34 mouse cellular contexts compared by ENCODE assay signal in the genomic region with DNA sequence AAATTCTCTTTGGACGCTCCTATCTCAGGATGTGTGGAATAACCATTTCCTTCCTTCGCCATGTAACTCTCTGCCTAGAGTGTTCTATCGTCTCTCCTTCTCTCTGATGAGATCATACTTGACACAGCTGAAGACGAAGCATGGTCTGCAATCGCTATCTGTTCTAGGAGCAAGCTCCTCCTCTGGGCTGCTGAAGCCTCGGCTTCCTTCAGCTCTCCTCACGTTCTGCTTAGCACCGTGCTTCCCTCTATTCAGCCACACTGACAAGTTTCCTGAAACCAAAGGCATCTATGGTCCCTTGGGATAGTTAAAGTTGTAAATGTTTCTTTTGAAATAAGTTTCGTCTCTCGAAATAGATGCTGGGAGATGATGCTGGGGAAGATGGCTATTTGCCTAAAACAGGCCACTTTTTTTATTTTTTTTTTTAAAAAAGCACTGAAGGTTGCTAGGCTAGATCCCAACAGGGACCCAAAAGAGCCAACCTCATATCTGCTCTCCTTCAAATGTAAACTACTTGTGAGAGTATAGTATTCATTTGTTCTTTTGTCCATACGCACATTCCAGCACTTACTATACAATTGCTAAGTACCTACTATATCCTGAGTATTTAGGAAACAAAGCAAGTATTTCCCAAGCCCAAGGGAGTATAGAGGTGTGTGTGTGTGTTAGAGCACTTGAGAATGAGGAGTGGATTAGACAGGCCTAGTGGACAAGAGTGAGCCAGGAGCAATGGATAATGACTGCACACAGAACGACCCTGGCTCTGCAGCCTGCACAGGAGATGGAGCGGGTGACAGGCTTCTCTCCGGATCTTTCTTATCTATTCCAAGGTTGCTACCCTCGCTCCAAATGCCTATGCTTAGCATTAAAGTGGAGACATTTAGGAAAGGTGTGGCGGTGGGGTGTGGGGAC. TPM values are rescaled to one million over a fixed set of nuclear protein-coding genes. Genes with fewer than 3 reads are reported as not detected.
A peak's percentile ranks its signal among the peaks of the same experiment; 100 is the strongest.
DNase-seq lines count a peak whose midpoint lies in the region; ATAC-seq and TF ChIP-seq lines count a peak whose summit lies in the region.
"Had no signal": no experiment of that assay in that cellular context is flagged by ENCODE, and none has a peak within 500 bp of the region (broad histone marks: within the 10 kb centered on the region; RNA-seq: fewer than 3 reads in every experiment).

No protein-coding gene starts in this region.

- no peak overlapping the region for H3K27ac ChIP-seq in heart, embryonic 12.5 days (ENCODE audit: poor library complexity, severe bottlenecking)
- peak overlapping the region; percentile 48 for H3K27ac ChIP-seq in lung, embryonic 15.5 days
- H3K27ac ChIP-seq in liver, embryonic 11.5 days (ENCODE audit: low read depth, low read length) = no peak overlapping the region
- H3K27ac ChIP-seq: embryonic facial prominence, embryonic 12.5 days; hindbrain, embryonic 14.5 days; kidney, embryonic 15.5 days; layer of hippocampus, adult 2 months; left cerebral cortex, adult 2 months; limb, embryonic 12.5 days; macrophage; midbrain, embryonic 10.5 days; midbrain, embryonic 15.5 days; neural tube, embryonic 15.5 days; stomach, postnatal 0 days had no signal

- DNase-seq in heart, adult 11 months = peak; percentile 94
- DNase-seq in lung, postnatal 14 days = no peak
- DNase-seq in WW6 (ENCODE audit: low read depth, low spot score) = peak; percentile 64
- no peak for DNase-seq in right cerebral cortex, postnatal 10 days (ENCODE audit: low spot score in 2 of 2)
- DNase-seq in liver, embryonic 11.5 days (ENCODE audit: low spot score) = no peak
- DNase-seq: adrenal gland, adult 2 months; cerebellum, adult 9-10 months; cerebellum, postnatal 36 days; embryo, embryonic 11 days; kidney, adult 18-20 months; kidney, postnatal 36 days; retina, postnatal 1 day; right cerebral cortex, postnatal 25 days; spleen, adult 18-20 months; thymus, adult 2 months; thymus, postnatal 36 days had no signal

- 50% methylated on average over 16 of the region's 16 CpGs for WGBS in heart, embryonic 12.5 days
- 53% methylated on average over 16 of the region's 16 CpGs for WGBS in lung, embryonic 15.5 days
- 63% methylated on average over 16 of the region's 16 CpGs for WGBS in liver, embryonic 11.5 days

- ATAC-seq in heart, embryonic 12.5 days (ENCODE audit: insufficient number of reproducible peaks, low FRiP score) = no peak
- peak; percentile 20 for ATAC-seq in lung, embryonic 15.5 days (ENCODE audit: borderline replicate concordance, extremely low read depth, low FRiP score, low TSS enrichment)
- ATAC-seq in liver, embryonic 11.5 days (replicated peaks; ENCODE audit: low FRiP score) = no peak
- ATAC-seq: activated CD4-positive, CD25-positive, alpha-beta regulatory T cell, adult 4 months; forebrain, embryonic 14.5 days; inflammation-experienced regulatory T-cells, adult 6 months; midbrain, embryonic 15.5 days; Patski had no signal

- no peak overlapping the region for H3K4me3 ChIP-seq in heart, embryonic 12.5 days
- no peak overlapping the region for H3K4me3 ChIP-seq in lung, embryonic 15.5 days
- peak overlapping the region; percentile 58 for H3K4me3 ChIP-seq in E14TG2a.4 (replicated peaks; ENCODE audit: low read length)
- no peak overlapping the region for H3K4me3 ChIP-seq in liver, embryonic 11.5 days (ENCODE audit: low read depth, low read length)
- H3K4me3 ChIP-seq: embryonic facial prominence, embryonic 12.5 days; kidney, embryonic 15.5 days; layer of hippocampus, adult 2 months; left cerebral cortex, adult 2 months; limb, embryonic 12.5 days; midbrain, embryonic 10.5 days; midbrain, embryonic 15.5 days; neural tube, embryonic 15.5 days had no signal

- peaks cover 24% of the 10 kb centered on the region for H3K4me1 ChIP-seq in heart, embryonic 12.5 days (replicated peaks)
- H3K4me1 ChIP-seq in lung, embryonic 15.5 days = peaks cover 31% of the 10 kb centered on the region
- H3K4me1 ChIP-seq in E14TG2a.4 (replicated peaks; ENCODE audit: low read depth, low read length) = peaks cover 89% of the 10 kb centered on the region
- H3K4me1 ChIP-seq in liver, embryonic 11.5 days (replicated peaks; ENCODE audit: control insufficient read depth, insufficient read depth, low read length) = no peaks in the 10 kb centered on the region; the same call in 1 of the 2 replicates
- H3K4me1 ChIP-seq: midbrain, embryonic 10.5 days; midbrain, embryonic 15.5 days had no signal

- peaks cover 3% of the 10 kb centered on the region; the same call in 1 of the 2 replicates for H3K9me3 ChIP-seq in heart, embryonic 12.5 days (replicated peaks)
- no peaks in the 10 kb centered on the region for H3K9me3 ChIP-seq in lung, embryonic 15.5 days
- H3K9me3 ChIP-seq in E14TG2a.4 (ENCODE audit: low read length) = no peaks in the 10 kb centered on the region
- no peaks in the 10 kb centered on the region for H3K9me3 ChIP-seq in liver, embryonic 11.5 days (ENCODE audit: control insufficient read depth, low read length)
- H3K9me3 ChIP-seq: embryonic facial prominence, embryonic 12.5 days; kidney, embryonic 15.5 days; limb, embryonic 12.5 days; midbrain, embryonic 10.5 days; midbrain, embryonic 15.5 days; neural tube, embryonic 15.5 days had no signal

- TF ChIP-seq CTCF in E14TG2a.4 (conservative IDR thresholded peaks at IDR 0.05; ENCODE audit: low read length) = no peak

- H3K4me2 ChIP-seq in heart, embryonic 12.5 days = no peak overlapping the region
- H3K4me2 ChIP-seq in lung, embryonic 15.5 days = no peak overlapping the region
- H3K4me2 ChIP-seq in liver, embryonic 11.5 days = no peak overlapping the region
- H3K4me2 ChIP-seq: embryonic facial prominence, embryonic 12.5 days; hindbrain, embryonic 14.5 days; kidney, embryonic 15.5 days; limb, embryonic 12.5 days; midbrain, embryonic 15.5 days; neural tube, embryonic 15.5 days had no signal

- H3K27me3 ChIP-seq in heart, embryonic 12.5 days (replicated peaks) = 0 out of 2 replicates have a peak, but pooled peaks cover 8% of the 10 kb centered on the region
- H3K27me3 ChIP-seq in lung, embryonic 15.5 days = no peaks in the 10 kb centered on the region
- peaks cover 5% of the 10 kb centered on the region; the same call in 1 of the 2 replicates for H3K27me3 ChIP-seq in E14TG2a.4 (ENCODE audit: insufficient read depth, low read length)
- H3K27me3 ChIP-seq in liver, embryonic 11.5 days (replicated peaks; ENCODE audit: control insufficient read depth, insufficient read depth, low read length) = no peaks in the 10 kb centered on the region
- H3K27me3 ChIP-seq: kidney, embryonic 15.5 days; midbrain, embryonic 15.5 days; neural tube, embryonic 15.5 days; Patski had no signal

- H3K9ac ChIP-seq in heart, embryonic 12.5 days = no peak overlapping the region
- no peak overlapping the region for H3K9ac ChIP-seq in lung, embryonic 15.5 days
- no peak overlapping the region for H3K9ac ChIP-seq in liver, embryonic 11.5 days (ENCODE audit: low read depth, low read length)
- H3K9ac ChIP-seq: embryonic facial prominence, embryonic 12.5 days; hindbrain, embryonic 14.5 days; kidney, embryonic 15.5 days; limb, embryonic 12.5 days; midbrain, embryonic 15.5 days; neural tube, embryonic 15.5 days had no signal

- H3K36me3 ChIP-seq in heart, embryonic 12.5 days = no peaks in the 10 kb centered on the region
- no peaks in the 10 kb centered on the region for H3K36me3 ChIP-seq in lung, embryonic 15.5 days
- no peaks in the 10 kb centered on the region for H3K36me3 ChIP-seq in E14TG2a.4 (ENCODE audit: insufficient read depth, low read length)
- H3K36me3 ChIP-seq in liver, embryonic 11.5 days (ENCODE audit: control insufficient read depth, insufficient read depth, low read length) = no peaks in the 10 kb centered on the region
- H3K36me3 ChIP-seq: embryonic facial prominence, embryonic 12.5 days; kidney, embryonic 15.5 days; limb, embryonic 12.5 days; midbrain, embryonic 10.5 days; midbrain, embryonic 15.5 days; neural tube, embryonic 15.5 days had no signal

RNA-seq across cellular contexts. Expression of a gene that starts 0.7 kb away (rescaled TPM):
- polyA plus RNA-seq in heart, embryonic 12.5 days (2016; fragmentation: Nextera tagmentation; extraction: Ambion mirVana) = 26.2 and 27.0 TPM in 2 replicates
- 38.2 and 40.2 TPM in 2 replicates for polyA plus RNA-seq in lung, embryonic 15.5 days (2015; fragmentation: Nextera tagmentation; extraction: Ambion mirVana)
- 21.6 and 27.0 TPM in 2 replicates for polyA plus RNA-seq in liver, embryonic 11.5 days (2014; fragmentation: Nextera tagmentation; extraction: Ambion mirVana)

Comparison
In these comparisons a context has a peak if more than half of its experiments do, and no peak if none do; other contexts are left out.
1. DNase-seq: peak in heart, adult 11 months (single experiment) and WW6 (single experiment); none in lung, postnatal 14 days (single experiment), right cerebral cortex, postnatal 10 days (0 of 2) and liver, embryonic 11.5 days (single experiment).